Mouse (Mus musculus) liver, embryonic 14.5 days (tissue): Measurements from ENCODE around the gene 4933428G20Rik. TPM values are rescaled to one million over a fixed set of nuclear protein-coding genes. Genes with fewer than 3 reads are reported as not detected.

Experiments used
- ATAC-seq: fragments of 200-750 bp; cut with Nextera tagmentation; 2 replicates; pipeline ENCODE4 v1.8.0; 2017; ENCODE audit warnings: moderate number of reproducible peaks, mild to moderate bottlenecking, moderate library complexity; ENCODE audit not compliant: insufficient read depth
- DNase-seq, 3 experiments: peaks; one replicate each; pipeline ENCODE4 v3.0.0-alpha.2; 2012 to 2013; ENCODE audit warnings: low read depth in 3 of 3, low spot score in 3 of 3
- H3K27ac ChIP-seq: fragments of 300-500 bp; sonication (generic); 2 replicates; pipeline ENCODE4 v1.5.1; 2014; ENCODE audit warnings: moderate library complexity, mild to moderate bottlenecking, control low read depth, inconsistent platforms
- H3K27me3 ChIP-seq: fragments of 300-500 bp; sonication (generic); 2 replicates; pipeline ENCODE4 v1.6.1; 2014; ENCODE audit warnings: mild to moderate bottlenecking, low read length, moderate library complexity; ENCODE audit not compliant: control insufficient read depth, insufficient read depth
- H3K36me3 ChIP-seq: fragments of 300-500 bp; sonication (generic); replicated peaks from 2 replicates; pipeline ENCODE4 v1.6.1; 2014; ENCODE audit warnings: low read depth; ENCODE audit not compliant: control insufficient read depth, insufficient read depth
- H3K4me1 ChIP-seq, 2 experiments: fragments of 200-500 bp in 1 of 2; fragments of 300-500 bp in 1 of 2; sonication (generic) in 1 of 2; replicated peaks; 2 replicates each; pipeline ENCODE4 v1.6.1; 2012 to 2014; ENCODE audit warnings: antibody characterized with exemption in 1 of 2, inconsistent platforms in 1 of 2, low read length in 1 of 2; ENCODE audit not compliant: control insufficient read depth in 2 of 2, insufficient read depth in 2 of 2
- H3K4me2 ChIP-seq: fragments of 300-500 bp; sonication (generic); 2 replicates; pipeline ENCODE4 v1.6.1; 2014; ENCODE audit warnings: low read depth, mild to moderate bottlenecking, control low read depth, moderate library complexity
- H3K4me3 ChIP-seq, 2 experiments: fragments of 200-500 bp in 1 of 2; fragments of 300-500 bp in 1 of 2; sonication (generic) in 1 of 2; 2 replicates each; pipeline ENCODE4 v1.5.1; 2012 to 2014; ENCODE audit warnings: low read depth in 2 of 2, low read length in 2 of 2, mild to moderate bottlenecking in 2 of 2, control low read depth in 1 of 2, inconsistent platforms in 1 of 2, moderate library complexity in 1 of 2; ENCODE audit not compliant: insufficient read depth in 1 of 2
- H3K9ac ChIP-seq: fragments of 300-500 bp; sonication (generic); replicated peaks from 2 replicates; pipeline ENCODE4 v1.6.1; 2014; ENCODE audit warnings: mild to moderate bottlenecking, control low read depth, moderate library complexity
- H3K9me3 ChIP-seq: fragments of 300-500 bp; sonication (generic); 2 replicates; pipeline ENCODE4 v1.6.1; 2016; ENCODE audit warnings: low read length, mixed read lengths; ENCODE audit not compliant: control insufficient read depth
- CTCF ChIP-seq: IDR thresholded peaks from 2 replicates; pipeline ENCODE4 v1.5.1; 2016; ENCODE audit warnings: antibody characterized with exemption, low read depth, control low read depth
- EP300 ChIP-seq: IDR thresholded peaks from 2 replicates; pipeline ENCODE4 v1.6.1; 2016; ENCODE audit warnings: antibody characterized with exemption, low read depth
- WGBS: fragments of 180-500 bp; shearing (Covaris S2); extraction: QIAGEN DNeasy Blood & Tissue Kit; methylation state at CpG from one replicate; pipeline ENCODE4 v1.1.7; 2014; ENCODE audit not compliant: insufficient replicate concordance; 5-methylcytosine and 5-hydroxymethylcytosine counted together
- polyA plus RNA-seq, 2 experiments: library from polyadenylated mRNA; depleted of rRNA in 1 of 2; stranded (reverse) in 1 of 2; unstranded in 1 of 2; fragments of >200 nt; fragmentation: Nextera tagmentation in 1 of 2; extraction: Ambion mirVana in 1 of 2; gene quantifications; 2 replicates each; pipeline versions ENCODE4 v1.2.1 to v1.2.3; 2012 to 2014

The 4933428G20Rik gene
- polyA plus RNA-seq, 2 experiments: 0.02 TPM; not detected in 1

- Histone ChIP-seq H3K4me2 (peak overlapping the region; percentile 42), H3K27me3 (no peaks in the 10 kb centered on the region), H3K9me3 (no peaks in the 10 kb centered on the region), H3K4me3 (no peak overlapping the region), H3K4me1 (peaks cover 32 to 34% of the 10 kb centered on the region in 2 experiments), H3K36me3 (peaks cover 90% of the 10 kb centered on the region), H3K9ac (no peak overlapping the region), H3K27ac (no peak overlapping the region)
- no peak for TF ChIP-seq CTCF
- TF ChIP-seq EP300: no peak
- ATAC-seq (no peak), DNase-seq (no peak)
- WGBS: 69% methylated on average over 10 of the region's 10 CpGs
Observed at GRCm38 (mm10) chr11:97450305-97450922, 49.7 kb downstream of the 4933428G20Rik start.

GRCm38 (mm10) chr11:97449601-97450293 lies 50.4 kb downstream of the 4933428G20Rik start:
- 39% methylated on average over 15 of the region's 15 CpGs for WGBS
- H3K4me3 ChIP-seq: no peak overlapping the region
- peak overlapping the region; percentile 39 for H3K9ac ChIP-seq
- H3K36me3 ChIP-seq: peaks cover 89% of the 10 kb centered on the region
- H3K27me3 ChIP-seq: no peaks in the 10 kb centered on the region
- H3K27ac ChIP-seq: peak overlapping the region; percentile 29
- H3K4me1 ChIP-seq: peaks cover 39 to 40% of the 10 kb centered on the region in 2 experiments
- peak overlapping the region; percentile 42 for H3K4me2 ChIP-seq
- no peaks in the 10 kb centered on the region for H3K9me3 ChIP-seq
- no peak for TF ChIP-seq EP300
- 0 out of 2 replicates have a peak, but pooled peaks have one; percentile 2 for TF ChIP-seq CTCF
- DNase-seq (no peak), ATAC-seq (no peak)

- no peak overlapping the region; the same call in 1 of the 2 replicates for H3K9ac ChIP-seq
- WGBS: 85% methylated on average over 11 of the region's 11 CpGs
Observed at GRCm38 (mm10) chr11:97448611-97449394, 51.3 kb downstream of the 4933428G20Rik start.

GRCm38 (mm10) chr11:97447979-97448378 lies 52.2 kb downstream of the 4933428G20Rik start:
- H3K27me3 ChIP-seq: no peaks in the 10 kb centered on the region
- H3K4me3 ChIP-seq: no peak overlapping the region
- H3K4me1 ChIP-seq: peaks cover 51 to 58% of the 10 kb centered on the region in 2 experiments
- no peak for DNase-seq
- H3K9ac ChIP-seq: no peak overlapping the region
- H3K36me3 ChIP-seq: peaks cover 82% of the 10 kb centered on the region
- no peaks in the 10 kb centered on the region for H3K9me3 ChIP-seq
- TF ChIP-seq EP300 (no peak), CTCF (no peak)
- H3K27ac ChIP-seq: peak overlapping the region; percentile 98
- H3K4me2 ChIP-seq: peak overlapping the region; percentile 92; the same call in 1 of the 2 replicates
- 78% methylated on average over 7 of the region's 7 CpGs for WGBS
- ATAC-seq: no peak

More at GRCm38 (mm10) chr11:97448611-97449394, 51.3 kb downstream of the 4933428G20Rik start:
- peaks cover 90% of the 10 kb centered on the region for H3K36me3 ChIP-seq
- ATAC-seq: no peak
- H3K9me3 ChIP-seq: no peaks in the 10 kb centered on the region
- no peak overlapping the region for H3K4me2 ChIP-seq
- no peak overlapping the region for H3K4me3 ChIP-seq
- peaks cover 48 to 50% of the 10 kb centered on the region in 2 experiments for H3K4me1 ChIP-seq
- H3K27ac ChIP-seq: peak overlapping the region; percentile 29; the same call in 1 of the 2 replicates
- no peaks in the 10 kb centered on the region for H3K27me3 ChIP-seq
- DNase-seq: no peak
- no peak for TF ChIP-seq CTCF
- no peak for TF ChIP-seq EP300
